Mouse (Mus musculus) thymus, postnatal 14 days (tissue): Measurements from ENCODE around the gene Vill.
A peak's percentile ranks its signal among the peaks of the same experiment; 100 is the strongest.

ENCODE experiments used
- DNase-seq: peaks from one replicate; pipeline ENCODE4 v3.0.0; 2021

Vill gene

GRCm38 (mm10) chr9:119082039-119082438, 29.5 kb downstream of the Vill start:
- DNase-seq: no peak

GRCm38 (mm10) chr9:119082656-119083430, 30.3 kb downstream of the Vill start:
- DNase-seq: no peak

DNA sequence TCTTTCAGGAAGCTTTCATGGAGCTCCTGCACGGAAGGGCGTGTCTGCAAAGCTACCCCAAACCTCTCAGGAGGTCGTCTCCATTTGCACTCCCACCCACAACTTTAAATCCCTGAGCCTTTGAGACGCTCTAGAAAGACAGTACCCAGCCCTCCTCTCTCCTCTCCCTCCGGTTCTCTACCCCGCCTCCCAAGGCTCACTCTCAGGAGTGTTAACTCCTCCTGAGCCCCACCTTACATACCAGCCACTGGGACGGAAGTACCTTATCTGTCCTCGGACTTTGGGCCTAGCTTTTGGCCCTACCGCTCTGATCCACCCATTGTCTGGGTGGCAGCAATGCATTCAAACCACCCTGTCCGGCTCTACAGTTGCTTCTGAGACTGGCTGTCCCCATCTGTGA, 31.4 kb downstream of the Vill start:
- DNase-seq: no peak

DNA sequence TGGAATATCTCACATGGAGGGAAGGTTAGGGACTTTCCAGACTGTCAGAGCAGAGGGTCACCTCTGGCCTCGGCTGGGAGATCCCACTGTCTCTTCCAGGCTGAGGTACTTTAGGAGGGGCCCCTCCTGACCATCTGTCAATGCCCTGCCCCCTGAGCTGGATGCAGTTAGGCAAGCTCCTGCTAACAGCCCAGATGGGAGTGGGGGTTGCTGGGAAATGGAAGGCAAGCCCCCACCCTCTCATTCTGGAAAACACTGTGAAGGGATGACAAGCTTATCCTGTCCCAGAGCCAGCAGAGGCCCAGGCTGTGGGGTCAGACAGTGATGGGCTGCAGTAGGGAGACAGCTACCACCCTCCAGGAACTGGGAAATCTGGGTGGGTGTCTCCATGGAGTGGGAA, 33.9 kb downstream of the Vill start:
- no peak for DNase-seq

DNA sequence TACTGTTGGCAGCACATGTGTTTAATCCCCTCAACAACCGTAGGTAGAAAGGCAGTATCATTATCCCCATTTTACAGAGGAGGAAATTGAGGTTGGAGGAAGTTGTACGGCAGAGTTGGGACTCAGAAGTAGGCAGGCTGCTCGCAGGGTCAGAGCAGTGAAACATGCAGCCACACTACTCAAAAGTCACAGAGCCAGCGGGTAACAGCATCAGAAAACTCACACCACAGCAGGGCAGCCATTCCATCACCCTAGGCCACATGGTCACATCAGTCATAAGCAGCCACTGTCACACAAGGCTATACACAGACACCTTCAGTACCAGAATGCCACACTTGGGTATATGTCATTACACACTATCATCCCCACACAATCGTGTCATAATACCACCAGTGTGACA, 34.7 kb downstream of the Vill start:
- no peak for DNase-seq

DNA sequence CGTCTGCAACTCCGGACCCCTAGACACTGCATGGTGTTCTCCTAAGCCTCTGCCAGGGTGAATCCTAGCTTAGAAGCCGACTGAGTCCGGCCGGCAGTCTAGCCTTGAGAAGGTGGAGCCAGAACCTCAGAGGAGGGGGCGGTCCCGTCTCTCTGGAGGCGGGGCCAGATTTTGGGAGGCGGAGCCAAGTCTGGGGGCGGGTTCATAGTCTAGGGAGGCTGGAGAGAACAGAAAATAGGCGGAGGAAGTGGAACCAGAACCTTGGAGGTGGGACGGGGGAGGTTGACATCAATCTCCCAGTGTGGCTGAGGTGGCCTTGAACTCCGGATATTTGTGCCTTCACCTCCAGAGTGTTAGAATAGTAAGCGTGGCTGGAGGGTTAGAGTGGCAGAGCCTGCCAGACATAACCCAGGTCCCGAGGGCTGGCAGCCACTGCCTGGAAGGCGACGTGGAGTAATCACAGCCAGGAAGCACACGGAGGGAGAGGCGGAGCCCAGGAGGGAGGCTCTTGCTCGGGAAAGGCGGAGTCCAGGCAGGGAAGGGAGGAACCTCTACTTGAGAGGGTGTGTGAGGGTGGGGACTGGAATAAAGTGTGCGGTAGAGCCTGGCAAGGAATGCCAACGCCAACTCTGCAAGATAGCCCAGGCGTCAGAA, 35.7 kb downstream of the Vill start:
- DNase-seq: peak; percentile 66

GRCm38 (mm10) chr9:119089437-119089836, 36.9 kb downstream of the Vill start:
- DNase-seq: no peak

- DNase-seq: no peak
Measured at GRCm38 (mm10) chr9:119090462-119090861, 37.9 kb downstream of the Vill start.

GRCm38 (mm10) chr9:119091581-119092310, 39.2 kb downstream of the Vill start:
- no peak for DNase-seq

GRCm38 (mm10) chr9:119092473-119093418, 40.2 kb downstream of the Vill start:
- DNase-seq: no peak

- peak; percentile 17 for DNase-seq
Measured at GRCm38 (mm10) chr9:119093419-119094295, 41.1 kb downstream of the Vill start, which contains the start of gene Plcd1. Plcd1 (minus strand) TSS chr9:119093502.

DNA sequence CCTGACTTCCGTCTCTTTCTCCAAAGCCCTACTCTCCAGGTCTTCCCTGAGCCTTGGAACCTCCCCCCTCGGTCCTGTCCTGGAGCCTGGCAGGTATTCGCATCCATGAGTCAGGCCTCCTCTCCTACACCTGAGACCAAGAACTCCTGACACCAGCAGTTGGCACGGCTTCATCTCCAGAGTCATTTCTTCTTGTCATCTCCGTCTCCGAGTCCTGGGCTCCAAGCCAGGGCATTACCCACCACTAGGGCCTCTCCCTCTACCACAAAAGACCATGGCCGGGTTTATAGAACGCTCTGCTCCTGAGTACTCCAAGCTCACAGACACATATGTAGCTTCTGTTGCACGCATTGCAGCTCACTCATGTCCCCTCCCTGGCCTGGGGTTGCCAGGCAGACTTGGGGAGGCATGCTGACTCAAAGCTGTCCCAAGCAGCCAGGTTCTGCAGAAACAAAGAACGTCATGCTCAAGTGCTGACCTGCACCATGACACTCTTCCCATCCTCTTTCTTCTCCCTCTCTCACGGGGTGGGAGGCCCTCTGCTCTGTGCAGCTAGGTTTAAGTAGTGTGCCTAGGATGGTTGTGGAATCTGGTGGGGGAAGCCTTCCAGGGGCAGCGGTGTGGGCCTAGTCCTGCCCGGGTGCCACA, 42.0 kb downstream of the Vill start:
- no peak for DNase-seq

DNA sequence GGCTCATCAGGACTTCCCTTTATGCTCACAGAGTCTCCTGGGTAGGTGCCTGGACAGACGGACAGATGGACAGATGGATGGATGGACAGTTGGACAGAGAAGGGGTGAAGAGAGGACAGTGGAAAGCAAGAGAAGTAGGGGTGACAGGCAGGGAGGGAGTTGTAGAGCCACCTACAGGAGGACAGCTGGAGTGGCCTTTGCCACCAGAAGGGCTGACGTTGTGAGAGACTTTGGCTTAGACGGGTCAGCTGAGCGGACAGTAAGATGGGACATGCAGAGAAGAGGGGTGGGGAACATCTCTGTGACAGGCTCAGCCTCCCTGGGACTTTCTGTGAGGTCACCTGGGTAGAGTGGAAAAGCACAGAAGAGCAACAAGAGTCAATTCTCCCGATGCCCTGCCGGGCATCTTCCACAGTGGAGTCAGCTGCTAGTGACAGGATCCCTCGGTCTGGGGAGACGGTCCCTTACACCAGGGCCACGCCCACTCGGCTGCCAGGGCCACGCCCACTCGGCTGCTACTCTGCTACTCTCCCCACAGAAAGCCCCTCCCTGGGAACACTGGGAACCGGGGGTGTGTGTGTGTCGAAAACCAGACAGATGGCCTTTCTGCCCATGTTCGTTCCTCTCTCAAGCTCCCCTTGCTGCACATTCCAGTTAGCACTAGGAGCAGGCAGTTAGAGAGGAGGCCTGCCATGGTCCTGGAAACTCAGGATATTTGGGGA, 47.8 kb downstream of the Vill start:
- DNase-seq: peak; percentile 48

DNA sequence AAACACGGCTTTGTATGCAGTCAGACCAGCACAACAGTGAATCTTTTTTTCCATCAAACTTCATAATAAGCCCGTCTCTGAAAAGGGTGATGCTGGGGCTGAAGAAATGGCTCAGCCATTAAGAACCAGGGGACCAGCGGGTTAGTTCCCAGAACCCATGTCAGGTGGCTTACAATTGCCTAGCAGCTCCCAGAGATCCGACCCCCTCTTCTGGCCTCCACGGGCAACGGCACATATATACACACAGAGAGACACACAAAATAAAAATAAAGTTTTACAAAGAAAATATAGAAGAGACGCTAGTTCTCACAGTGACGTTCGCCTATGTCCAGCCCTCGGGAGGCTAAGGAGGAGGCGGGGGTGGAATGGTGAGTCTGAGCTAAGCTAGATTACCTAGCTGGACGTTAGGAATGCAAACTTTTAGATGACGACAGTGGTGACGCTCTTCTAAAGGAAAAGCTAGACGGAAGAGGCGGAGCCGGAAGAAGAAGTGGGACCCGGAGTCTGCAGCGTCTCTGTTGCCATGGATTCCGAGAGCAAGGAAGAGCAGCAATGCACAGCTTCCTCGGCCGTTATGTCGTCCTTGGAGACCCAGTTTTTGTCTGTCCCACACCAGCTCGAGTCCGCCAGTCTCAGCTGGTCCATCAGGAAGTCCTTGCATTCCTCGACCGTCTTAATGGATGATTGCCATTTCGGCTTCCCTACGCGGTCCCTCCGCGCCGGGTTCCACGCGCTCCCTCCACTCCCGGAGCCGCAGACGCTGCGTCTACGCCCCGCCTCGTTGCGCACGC, 49.6 kb downstream of the Vill start, which contains the start of gene Dlec1:
TSS of gene Dlec1 (plus strand) at position 487 of the 791 bp plus-strand sequence.
- peak; percentile 79 for DNase-seq

- DNase-seq: no peak
Measured at GRCm38 (mm10) chr9:119102783-119103113, 50.2 kb downstream of the Vill start.

DNA sequence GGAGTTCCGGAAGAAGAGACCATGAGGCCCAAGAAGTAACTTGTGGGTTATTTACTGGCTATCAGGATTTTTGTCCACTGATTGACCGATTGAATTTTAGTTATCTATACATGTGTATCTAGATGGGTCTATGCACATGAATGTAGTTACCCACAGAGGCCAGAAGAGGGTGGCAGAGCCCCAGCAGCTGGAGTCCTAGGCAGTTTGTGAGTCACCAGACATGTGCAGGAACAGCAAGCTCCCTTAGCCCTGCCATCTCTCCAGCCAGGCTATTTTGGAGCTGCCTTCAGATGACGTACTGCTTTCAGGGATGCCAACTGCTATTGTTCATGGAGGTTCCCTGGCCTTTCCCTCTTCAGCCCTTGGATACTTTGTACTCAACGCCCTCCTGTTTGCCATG, 55.0 kb downstream of the Vill start:
- no peak for DNase-seq

DNA sequence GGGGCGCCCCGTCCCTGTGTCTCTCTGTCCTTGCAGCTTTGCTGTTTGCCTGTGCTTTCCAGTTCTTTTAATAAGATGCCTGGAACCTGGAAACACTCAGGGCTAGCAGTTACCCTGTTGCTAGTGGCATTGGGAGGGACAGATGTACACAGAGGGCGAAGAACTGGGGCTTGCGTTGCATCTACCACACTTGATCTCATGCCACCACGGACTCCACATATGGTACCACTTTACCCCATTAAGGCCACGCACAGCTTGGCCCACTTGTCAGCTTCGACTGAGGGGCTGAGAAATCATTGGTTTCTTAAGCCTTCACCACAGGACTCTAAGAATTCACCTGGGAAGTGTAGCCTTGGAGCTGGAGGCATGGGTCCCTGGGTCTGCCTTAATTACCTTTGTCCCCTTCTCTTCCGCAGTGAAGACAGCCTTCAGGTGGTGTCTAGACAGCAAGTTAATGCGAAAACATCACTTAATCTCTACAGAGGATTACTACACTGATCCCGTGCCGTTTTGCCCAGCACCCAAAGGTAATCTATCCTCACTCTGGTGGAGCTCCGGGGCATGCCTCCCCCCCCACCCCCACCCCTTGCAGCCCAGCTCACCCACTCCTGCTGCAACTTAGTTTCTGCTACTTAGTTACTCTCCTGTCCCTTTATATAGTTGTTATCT, 57.2 kb downstream of the Vill start:
- no peak for DNase-seq

DNA sequence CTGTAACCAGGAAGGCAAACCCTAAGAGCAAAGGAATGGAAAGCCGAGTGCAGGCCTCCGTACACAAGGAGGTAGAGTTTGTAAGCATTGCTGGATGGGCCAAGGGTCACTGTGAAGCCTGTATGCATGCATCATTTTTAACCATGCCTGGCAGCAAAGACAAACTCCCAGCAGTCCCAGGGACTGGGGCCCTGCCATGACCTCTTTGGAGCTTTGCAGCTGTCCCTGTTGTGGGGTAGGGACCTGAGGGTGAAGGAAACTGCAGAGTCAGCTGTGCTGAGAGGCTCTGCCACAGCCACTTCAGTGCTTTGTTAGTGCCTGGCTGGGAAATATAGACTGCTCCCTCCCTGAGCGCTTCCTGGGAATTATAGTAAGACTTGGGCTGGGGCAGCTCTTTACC, 58.1 kb downstream of the Vill start:
- DNase-seq: no peak

GRCm38 (mm10) chr9:119114911-119115310, 62.3 kb downstream of the Vill start:
- DNase-seq: no peak
